Mouse (Mus musculus) induced T-regulatory cell, adult 2 months (primary cell): ENCODE data around the gene Trip4.

Experiments
- DNase-seq: peaks from one replicate; pipeline ENCODE4 v3.0.0-alpha.2; 2012; ENCODE audit warnings: low read depth

The Trip4 gene

DNA sequence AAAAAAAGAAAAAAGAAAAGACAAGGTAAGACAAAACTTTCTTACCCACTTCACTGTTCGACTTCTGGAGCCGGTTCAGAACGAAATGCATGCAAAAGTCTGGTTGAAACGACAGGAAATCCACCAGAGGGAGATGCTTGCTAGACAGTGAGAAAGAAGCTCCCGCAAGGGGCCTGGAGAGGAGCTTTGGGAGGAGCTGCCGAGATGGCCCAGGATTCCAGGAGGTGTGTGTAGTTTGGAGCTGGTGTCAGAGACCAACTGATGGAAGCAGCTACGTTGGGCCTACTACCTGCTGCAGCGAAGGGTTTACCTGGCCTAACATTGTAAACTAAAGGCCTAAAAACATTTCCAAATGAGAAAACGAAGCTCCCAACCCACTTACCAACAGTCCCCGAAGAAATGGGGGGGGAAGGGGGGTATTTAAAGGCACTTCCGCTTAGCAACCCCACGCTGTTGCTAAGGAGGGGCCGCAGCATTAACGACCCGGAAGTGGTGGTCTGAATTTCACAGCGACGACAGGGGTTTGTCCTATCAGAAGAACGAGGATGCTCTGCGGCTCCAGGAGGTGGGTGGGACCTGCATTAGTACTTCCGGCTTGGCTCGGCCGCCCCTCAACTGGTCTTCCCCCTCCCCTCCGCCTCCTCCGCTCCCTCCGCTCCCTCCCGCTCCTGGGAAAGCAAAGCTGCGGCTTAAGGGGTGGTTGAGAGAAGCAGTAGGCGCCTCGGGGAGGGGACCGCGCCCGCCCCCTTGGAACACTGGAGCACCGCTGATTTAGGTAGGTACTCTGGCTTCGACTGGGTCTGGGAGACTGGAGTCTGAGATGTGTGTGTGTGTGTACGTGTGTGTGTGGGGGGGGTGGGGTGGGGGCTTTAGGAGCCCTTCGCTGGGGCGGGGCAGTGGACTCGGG is at the start of gene Trip4, which contains the start of gene Csnk1g1:
Gene Trip4, minus strand, starts transcription at position 401 of the 907 bp plus-strand sequence.
Gene Csnk1g1, plus strand, starts transcription at position 531 of the 907 bp plus-strand sequence.
- DNase-seq = peak; percentile 98

- DNase-seq = no peak
These were observed 42.5 kb upstream of the Trip4 start for GRCm38 (mm10) chr9:65951082-65951587.

- DNase-seq = no peak
These were observed 29.0 kb upstream of the Trip4 start for GRCm38 (mm10) chr9:65937566-65937965.

GRCm38 (mm10) chr9:65929826-65930225 is 21.2 kb upstream of the Trip4 start:
- DNase-seq = no peak

GRCm38 (mm10) chr9:65928456-65928855 is 19.9 kb upstream of the Trip4 start:
- no peak for DNase-seq

- DNase-seq = no peak
These were observed 8.4 kb upstream of the Trip4 start for GRCm38 (mm10) chr9:65917015-65917414.

DNA sequence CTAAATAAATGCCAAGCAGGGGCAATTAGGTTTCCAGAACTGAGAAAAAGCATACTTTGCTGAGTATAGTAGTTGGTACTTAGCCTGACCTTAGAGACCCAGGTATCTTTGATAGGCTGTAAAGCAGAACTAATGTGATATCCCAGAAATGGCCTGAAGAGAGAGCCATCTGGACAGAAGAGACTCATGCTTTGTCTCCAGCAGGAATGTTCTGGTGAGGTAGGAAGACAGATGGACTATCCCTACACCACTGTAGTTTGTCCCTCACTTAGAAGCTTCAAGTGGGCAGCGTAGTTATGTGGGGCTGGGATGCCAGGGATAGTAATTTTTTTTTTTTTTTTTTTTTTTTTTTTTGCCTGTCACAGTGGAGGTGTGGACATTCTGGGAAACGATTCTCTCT is 5.4 kb upstream of the Trip4 start:
- no peak for DNase-seq

GRCm38 (mm10) chr9:65909837-65910236 is 1.2 kb upstream of the Trip4 start:
- DNase-seq = no peak

DNA sequence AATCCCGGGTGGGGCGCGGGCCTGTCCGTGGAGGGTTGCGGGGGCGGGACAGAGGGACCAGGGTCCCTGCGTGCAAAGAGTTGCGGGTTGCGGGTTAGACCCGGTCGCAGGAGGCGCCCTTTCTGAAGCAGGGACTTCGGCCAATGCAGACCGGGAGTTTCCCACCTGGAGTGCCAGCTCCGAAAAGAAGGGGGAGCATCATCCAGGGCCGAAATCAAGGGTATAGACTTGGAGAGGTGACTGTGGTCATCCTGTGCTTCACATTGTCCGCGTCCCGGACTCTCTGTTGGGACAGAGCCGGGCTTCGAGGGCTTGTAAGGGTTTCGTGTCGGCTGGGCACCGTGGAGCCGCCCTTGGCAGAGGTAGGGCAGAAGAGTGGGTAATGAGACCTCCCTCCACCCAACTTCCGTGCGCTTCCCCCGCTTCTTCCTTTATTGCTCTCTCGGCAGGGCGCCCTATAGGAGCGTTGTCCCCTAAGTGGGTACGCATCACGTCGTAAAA is 757 bp upstream of the Trip4 start:
- peak; percentile 76 for DNase-seq

- peak; percentile 34 for DNase-seq
These were observed 5.2 kb downstream of the Trip4 start for GRCm38 (mm10) chr9:65903419-65903818.

DNA sequence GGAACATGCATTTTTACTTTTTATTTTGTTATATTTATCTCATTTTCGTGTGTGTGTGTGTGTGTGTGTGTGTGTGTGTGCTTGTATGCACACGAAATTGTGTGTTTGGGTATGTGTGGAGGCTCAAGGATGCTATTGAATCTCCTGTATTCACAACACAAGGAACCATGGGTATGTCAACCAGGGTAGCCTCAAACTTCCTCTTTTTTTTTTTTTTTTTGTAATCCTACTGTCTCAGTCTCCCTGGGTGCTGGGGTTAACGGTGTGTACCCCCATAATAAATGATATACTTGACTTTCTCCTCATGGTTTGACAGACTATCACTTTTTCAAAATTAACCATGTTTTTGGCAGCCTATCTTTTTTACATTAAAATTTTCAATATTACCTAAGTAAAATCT is 5.7 kb downstream of the Trip4 start:
- DNase-seq = no peak

GRCm38 (mm10) chr9:65896977-65897376 is 11.6 kb downstream of the Trip4 start:
- DNase-seq = no peak

GRCm38 (mm10) chr9:65891126-65891525 is 17.5 kb downstream of the Trip4 start:
- DNase-seq = peak; percentile 51

- DNase-seq = peak; percentile 92
These were observed 18.4 kb downstream of the Trip4 start, which contains the start of gene Pclaf for GRCm38 (mm10) chr9:65890143-65890628. Gene Pclaf, plus strand, starts transcription at chr9:65890237.

- DNase-seq = peak; percentile 93
These were observed 23.9 kb downstream of the Trip4 start for GRCm38 (mm10) chr9:65884564-65885315.

- no peak for DNase-seq
These were observed 48.9 kb downstream of the Trip4 start for GRCm38 (mm10) chr9:65859656-65860055.

GRCm38 (mm10) chr9:65850203-65850602 is 58.4 kb downstream of the Trip4 start:
- peak; percentile 41 for DNase-seq

- no peak for DNase-seq
These were observed 60.4 kb downstream of the Trip4 start for GRCm38 (mm10) chr9:65848154-65848553.

DNA sequence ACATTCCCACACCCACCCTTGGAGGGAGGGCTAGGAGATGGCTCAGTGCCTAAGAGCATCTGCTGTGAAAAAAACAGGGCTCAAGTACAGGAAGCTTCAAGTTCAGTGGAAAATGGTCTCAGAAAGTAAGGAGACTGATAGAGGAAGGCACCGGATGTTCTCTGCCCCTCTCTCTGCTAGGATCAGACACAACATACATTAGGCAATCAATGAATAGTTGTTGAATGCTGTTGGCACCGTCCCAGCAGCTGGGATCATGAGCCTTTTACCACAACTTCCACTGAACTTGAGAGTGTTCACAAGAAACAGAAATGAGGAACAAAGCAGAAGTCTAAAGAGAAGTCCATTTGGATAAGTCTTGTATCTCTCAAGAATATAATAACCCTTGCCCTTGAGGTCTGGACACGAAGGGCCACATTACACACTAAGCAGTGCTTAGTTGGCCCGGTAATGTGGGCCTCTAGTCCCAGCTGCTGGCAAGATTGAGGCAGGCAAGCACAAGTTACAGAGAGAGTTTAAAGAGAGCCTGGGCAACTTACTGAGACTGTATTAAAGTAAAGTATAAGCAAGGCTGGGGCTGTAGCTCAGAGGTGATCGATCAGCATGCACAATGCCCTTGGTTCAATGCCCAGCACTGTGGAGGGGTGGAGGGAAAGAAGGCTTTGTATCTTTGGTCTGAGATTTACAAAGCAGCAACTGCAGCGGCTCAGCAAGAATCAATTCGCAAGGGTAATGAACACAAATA is 64.0 kb downstream of the Trip4 start:
- DNase-seq = no peak

DNA sequence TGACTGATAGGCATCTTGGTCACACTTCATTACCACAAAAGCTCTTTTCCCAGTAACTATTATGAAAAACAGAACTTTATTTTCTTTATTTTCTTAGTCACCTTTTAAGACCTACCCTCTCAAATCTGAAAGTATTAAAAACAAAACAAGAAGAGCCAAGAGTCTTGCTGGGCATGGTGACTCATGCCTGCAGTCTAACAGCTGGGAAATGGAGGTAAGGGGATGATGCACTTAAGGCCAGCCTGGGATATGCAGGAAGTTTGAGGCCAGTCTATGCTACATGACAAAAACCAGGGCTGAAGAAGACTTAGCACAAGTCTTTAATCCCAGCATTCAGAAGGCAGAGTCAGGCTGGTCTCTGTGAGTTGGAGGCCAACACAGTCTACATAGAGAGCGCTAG is 68.8 kb downstream of the Trip4 start:
- no peak for DNase-seq

GRCm38 (mm10) chr9:65836916-65837315 is 71.7 kb downstream of the Trip4 start:
- DNase-seq = no peak
